Mouse (Mus musculus) hindbrain, embryonic 16.5 days (tissue): Measurements from ENCODE around the gene Ehbp1l1. TPM values are rescaled to one million over a fixed set of nuclear protein-coding genes. Genes with fewer than 3 reads are reported as not detected.

Source experiments
- ATAC-seq: fragments of 200-750 bp; cut with Nextera tagmentation; 2 replicates; pipeline ENCODE4 v1.8.0; 2017; ENCODE audit warnings: moderate TSS enrichment, moderate library complexity
- H3K27ac ChIP-seq: fragments of 300-500 bp; sonication (generic); 2 replicates; pipeline ENCODE4 v1.5.1; 2014; ENCODE audit warnings: low read depth, mild to moderate bottlenecking, control low read depth, low read length, moderate library complexity
- H3K27me3 ChIP-seq: fragments of 300-500 bp; sonication (generic); replicated peaks from 2 replicates; pipeline ENCODE4 v1.6.1; 2014; ENCODE audit warnings: low read length; ENCODE audit not compliant: control insufficient read depth, insufficient read depth
- H3K36me3 ChIP-seq: fragments of 300-500 bp; sonication (generic); 2 replicates; pipeline ENCODE4 v1.6.1; 2014; ENCODE audit warnings: mild to moderate bottlenecking, low read length, moderate library complexity, mixed read lengths; ENCODE audit not compliant: control insufficient read depth, insufficient read depth
- H3K4me1 ChIP-seq: fragments of 300-500 bp; sonication (generic); 2 replicates; pipeline ENCODE4 v1.6.1; 2014; ENCODE audit warnings: low read depth, low read length; ENCODE audit not compliant: control insufficient read depth, insufficient read depth
- H3K4me2 ChIP-seq: fragments of 300-500 bp; sonication (generic); 2 replicates; pipeline ENCODE4 v1.6.1; 2014; ENCODE audit warnings: mild to moderate bottlenecking, low read length, control low read depth, moderate library complexity
- H3K4me3 ChIP-seq: fragments of 300-500 bp; sonication (generic); 2 replicates; pipeline ENCODE4 v1.5.1; 2014; ENCODE audit warnings: mild to moderate bottlenecking, low read length, control low read depth, moderate library complexity
- H3K9ac ChIP-seq: fragments of 300-500 bp; sonication (generic); 2 replicates; pipeline ENCODE4 v1.6.1; 2014; ENCODE audit warnings: low read depth, mild to moderate bottlenecking, control low read depth, low read length, moderate library complexity
- H3K9me3 ChIP-seq: fragments of 300-500 bp; sonication (generic); 2 replicates; pipeline ENCODE4 v1.6.1; 2014; ENCODE audit warnings: mild to moderate bottlenecking, low read length, moderate library complexity; ENCODE audit not compliant: control insufficient read depth
- WGBS: fragments of 180-500 bp; shearing (Covaris S2); extraction: QIAGEN DNeasy Blood & Tissue Kit; methylation state at CpG from one replicate; pipeline ENCODE4 v1.1.7; 2014; 5-methylcytosine and 5-hydroxymethylcytosine counted together
- polyA plus RNA-seq: library from polyadenylated mRNA; unstranded; fragments of >200 nt; fragmentation: Nextera tagmentation; extraction: Ambion mirVana; gene quantifications from 2 replicates; pipeline ENCODE4 v1.2.1, GENCODE M21; 2015

Gene Ehbp1l1
- polyA plus RNA-seq, 1 experiment from 2014 or later: 29.7 TPM

DNA sequence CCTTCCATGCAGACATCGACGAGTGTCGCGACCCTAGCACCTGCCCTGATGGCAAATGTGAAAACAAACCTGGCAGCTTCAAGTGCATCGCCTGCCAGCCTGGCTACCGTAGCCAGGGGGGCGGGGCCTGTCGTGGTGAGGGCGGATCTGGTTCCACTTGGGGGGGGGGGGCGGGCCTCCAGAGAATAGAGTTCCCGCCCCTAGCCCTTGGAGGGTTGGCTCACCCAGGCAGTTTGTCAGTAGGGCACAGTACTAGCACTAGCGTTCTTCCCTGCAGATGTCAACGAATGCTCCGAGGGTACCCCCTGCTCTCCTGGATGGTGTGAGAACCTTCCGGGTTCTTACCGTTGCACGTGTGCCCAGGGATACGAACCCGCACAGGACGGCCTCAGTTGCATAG lies 25.6 kb upstream of the Ehbp1l1 start:
- H3K9ac ChIP-seq: no peak overlapping the region
- no peak overlapping the region for H3K27ac ChIP-seq
- H3K9me3 ChIP-seq: no peaks in the 10 kb centered on the region
- H3K4me3 ChIP-seq: no peak overlapping the region
- no peaks in the 10 kb centered on the region for H3K36me3 ChIP-seq
- peaks cover 8% of the 10 kb centered on the region; the same call in 1 of the 2 replicates for H3K4me1 ChIP-seq
- 7% methylated on average over 20 of the region's 20 CpGs for WGBS
- peaks cover 47% of the 10 kb centered on the region for H3K27me3 ChIP-seq
- no peak for ATAC-seq
- H3K4me2 ChIP-seq: no peak overlapping the region

DNA sequence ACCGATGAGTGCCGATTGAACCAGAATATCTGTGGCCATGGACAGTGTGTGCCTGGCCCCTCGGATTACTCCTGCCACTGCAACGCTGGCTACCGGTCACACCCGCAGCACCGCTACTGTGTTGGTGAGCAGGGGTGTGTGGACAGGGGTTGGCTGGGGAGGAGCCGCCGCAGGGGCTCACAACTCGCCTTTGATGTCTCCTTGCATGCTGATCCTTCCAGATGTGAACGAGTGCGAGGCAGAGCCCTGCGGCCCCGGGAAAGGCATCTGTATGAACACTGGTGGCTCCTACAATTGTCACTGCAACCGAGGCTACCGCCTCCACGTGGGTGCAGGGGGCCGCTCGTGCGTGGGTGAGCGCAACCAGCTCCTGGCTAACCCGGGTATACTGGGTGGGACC lies 24.8 kb upstream of the Ehbp1l1 start:
- no peak for ATAC-seq
- H3K4me3 ChIP-seq: no peak overlapping the region
- H3K4me2 ChIP-seq: no peak overlapping the region
- peaks cover 42% of the 10 kb centered on the region for H3K27me3 ChIP-seq
- no peaks in the 10 kb centered on the region for H3K9me3 ChIP-seq
- 12% methylated on average over 22 of the region's 22 CpGs for WGBS
- H3K27ac ChIP-seq: no peak overlapping the region
- H3K9ac ChIP-seq: no peak overlapping the region
- no peaks in the 10 kb centered on the region for H3K36me3 ChIP-seq
- H3K4me1 ChIP-seq: peaks cover 10% of the 10 kb centered on the region

DNA sequence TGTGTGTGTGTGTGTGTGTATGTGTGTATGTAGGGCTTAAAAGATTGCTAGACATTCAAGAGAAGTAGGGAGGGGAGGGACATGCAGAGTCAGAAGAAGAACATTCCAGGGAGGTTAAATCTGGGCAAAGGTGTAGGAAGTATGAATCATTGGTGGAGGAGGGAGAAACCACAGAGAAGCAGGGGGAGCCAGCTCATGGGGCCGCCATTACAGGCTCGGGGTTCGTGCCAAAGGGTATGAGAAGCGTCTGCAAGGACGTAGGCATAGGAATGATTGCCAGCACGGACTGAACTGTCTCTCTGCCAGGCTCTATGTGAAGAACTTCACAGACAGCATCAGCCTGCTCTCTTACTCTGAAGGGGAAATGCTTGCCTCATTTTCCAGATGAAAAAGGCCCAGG lies 23.4 kb upstream of the Ehbp1l1 start:
- no peak for ATAC-seq
- no peak overlapping the region for H3K4me3 ChIP-seq
- no peaks in the 10 kb centered on the region for H3K9me3 ChIP-seq
- peaks cover 38% of the 10 kb centered on the region for H3K27me3 ChIP-seq
- no peaks in the 10 kb centered on the region for H3K36me3 ChIP-seq
- H3K9ac ChIP-seq: no peak overlapping the region
- no peak overlapping the region for H3K4me2 ChIP-seq
- no peak overlapping the region for H3K27ac ChIP-seq
- 81% methylated on average over 6 of the region's 6 CpGs for WGBS
- H3K4me1 ChIP-seq: peaks cover 16% of the 10 kb centered on the region

DNA sequence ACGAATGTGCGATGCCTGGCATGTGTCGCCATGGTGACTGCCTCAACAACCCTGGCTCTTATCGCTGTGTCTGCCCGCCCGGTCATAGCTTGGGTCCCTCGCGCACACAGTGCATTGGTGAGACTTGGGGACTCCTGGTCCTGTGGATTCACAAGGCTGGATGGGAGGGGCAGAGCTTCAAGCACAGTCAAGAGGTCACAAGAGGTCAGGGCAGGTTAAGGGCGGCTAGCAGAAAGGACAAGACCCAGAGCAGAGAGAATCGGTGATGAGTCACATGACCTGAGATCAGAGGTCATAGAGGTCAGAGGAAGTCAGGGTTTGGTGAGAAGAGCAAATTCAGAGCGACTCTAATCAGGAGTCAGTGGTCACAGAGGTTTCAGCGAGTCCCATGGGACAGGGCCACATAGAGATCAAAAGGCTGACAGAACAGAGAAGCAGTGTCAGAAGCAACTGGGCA lies 20.8 kb upstream of the Ehbp1l1 start:
- ATAC-seq: no peak
- no peaks in the 10 kb centered on the region for H3K36me3 ChIP-seq
- H3K4me3 ChIP-seq: no peak overlapping the region
- H3K4me2 ChIP-seq: peak overlapping the region; percentile 32
- no peak overlapping the region; the same call in 1 of the 2 replicates for H3K9ac ChIP-seq
- H3K27me3 ChIP-seq: peaks cover 28% of the 10 kb centered on the region
- H3K4me1 ChIP-seq: peaks cover 30% of the 10 kb centered on the region
- no peak overlapping the region for H3K27ac ChIP-seq
- H3K9me3 ChIP-seq: no peaks in the 10 kb centered on the region
- 17% methylated on average over 12 of the region's 12 CpGs for WGBS

DNA sequence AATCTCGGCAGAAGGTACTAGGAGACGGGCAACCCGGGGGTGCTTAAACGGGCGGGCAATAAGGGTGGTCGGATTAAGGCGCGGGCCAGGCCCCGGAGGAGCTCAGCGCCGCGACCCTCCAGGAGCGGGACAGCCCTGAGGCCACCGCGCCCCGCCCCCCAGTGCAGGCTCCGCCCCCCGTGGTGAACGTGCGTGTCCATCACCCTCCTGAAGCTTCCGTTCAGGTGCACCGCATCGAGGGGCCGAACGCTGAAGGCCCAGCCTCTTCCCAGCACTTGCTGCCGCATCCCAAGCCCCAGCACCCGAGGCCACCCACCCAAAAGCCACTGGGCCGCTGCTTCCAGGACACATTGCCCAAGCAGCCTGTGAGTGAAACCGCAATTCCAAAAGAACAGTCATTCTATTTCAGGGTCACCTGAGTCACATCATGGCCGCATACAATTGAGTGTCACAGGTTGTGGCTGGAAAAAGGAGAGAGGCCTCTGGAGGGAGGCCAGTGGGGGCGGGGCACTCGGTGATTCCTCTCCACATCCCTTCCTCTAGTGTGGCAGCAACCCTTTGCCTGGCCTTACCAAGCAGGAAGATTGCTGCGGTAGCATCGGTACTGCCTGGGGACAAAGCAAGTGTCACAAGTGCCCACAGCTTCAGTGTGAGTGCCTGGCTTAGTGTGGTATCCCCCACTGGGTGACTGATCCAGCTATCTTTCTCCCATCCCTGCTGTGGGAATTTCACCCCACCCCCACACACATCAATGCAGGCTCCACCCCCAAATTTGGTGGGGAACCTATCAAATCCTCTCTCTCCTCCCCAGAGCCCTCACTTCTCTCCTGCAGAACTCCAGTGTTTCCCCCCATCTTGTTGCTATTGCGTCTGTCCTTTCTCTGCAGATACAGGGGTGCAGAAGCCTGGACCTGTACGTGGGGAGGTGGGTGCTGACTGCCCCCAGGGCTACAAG lies 19.9 kb upstream of the Ehbp1l1 start:
- WGBS: 7% methylated on average over 26 of the region's 36 CpGs
- peak overlapping the region; percentile 51 for H3K4me2 ChIP-seq
- peaks cover 32% of the 10 kb centered on the region for H3K4me1 ChIP-seq
- H3K4me3 ChIP-seq: peak overlapping the region; percentile 31
- H3K9ac ChIP-seq: peak overlapping the region; percentile 31
- H3K27ac ChIP-seq: no peak overlapping the region
- H3K9me3 ChIP-seq: no peaks in the 10 kb centered on the region
- H3K27me3 ChIP-seq: peaks cover 30% of the 10 kb centered on the region
- H3K36me3 ChIP-seq: no peaks in the 10 kb centered on the region
- peak; percentile 38; the same call in 1 of the 2 replicates for ATAC-seq

DNA sequence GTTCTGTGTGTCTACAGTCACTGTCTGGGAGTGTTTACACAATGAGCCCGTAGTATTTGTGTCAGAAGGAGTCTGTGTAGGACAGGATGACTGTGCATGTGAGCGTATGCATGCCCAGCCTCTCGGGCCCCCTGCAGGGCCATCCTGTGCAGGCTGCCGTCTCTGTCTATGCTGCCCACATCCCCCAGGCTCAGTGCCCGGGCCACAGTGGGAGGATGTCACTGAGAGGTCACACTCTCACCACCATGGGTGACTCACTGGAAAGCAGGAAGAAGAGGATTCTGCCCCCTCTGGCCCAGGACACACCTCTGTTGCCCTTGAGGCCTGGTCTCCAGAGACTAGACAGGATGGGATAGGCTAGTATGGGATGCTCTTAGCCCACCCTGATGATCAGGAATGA lies 17.5 kb upstream of the Ehbp1l1 start:
- ATAC-seq: no peak
- H3K4me2 ChIP-seq: no peak overlapping the region
- 44% methylated on average over 5 of the region's 5 CpGs for WGBS
- H3K9me3 ChIP-seq: no peaks in the 10 kb centered on the region
- H3K4me3 ChIP-seq: no peak overlapping the region
- H3K27me3 ChIP-seq: peaks cover 21% of the 10 kb centered on the region
- no peak overlapping the region for H3K27ac ChIP-seq
- H3K4me1 ChIP-seq: peaks cover 41% of the 10 kb centered on the region
- no peak overlapping the region for H3K9ac ChIP-seq
- no peaks in the 10 kb centered on the region for H3K36me3 ChIP-seq

DNA sequence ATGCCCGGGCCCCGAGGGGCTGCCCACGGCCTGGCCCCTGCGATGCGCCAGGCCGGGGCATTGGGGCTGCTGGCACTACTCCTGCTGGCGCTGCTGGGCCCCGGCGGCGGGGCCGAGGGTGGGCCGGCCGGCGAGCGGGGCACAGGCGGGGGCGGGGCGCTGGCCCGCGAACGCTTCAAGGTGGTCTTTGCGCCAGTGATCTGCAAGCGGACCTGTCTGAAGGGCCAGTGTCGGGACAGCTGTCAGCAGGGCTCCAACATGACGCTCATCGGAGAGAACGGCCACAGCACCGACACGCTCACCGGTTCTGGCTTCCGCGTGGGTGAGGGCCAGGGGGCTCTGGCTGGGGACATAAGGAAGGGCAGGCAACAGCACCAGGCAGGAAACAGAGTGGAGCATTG lies 16.1 kb upstream of the Ehbp1l1 start:
- WGBS: 2% methylated on average over 25 of the region's 32 CpGs
- peak; percentile 19 for ATAC-seq
- Histone ChIP-seq H3K4me2 (peak overlapping the region; percentile 99), H3K9me3 (no peaks in the 10 kb centered on the region), H3K4me3 (peak overlapping the region; percentile 62), H3K27me3 (peaks cover 18% of the 10 kb centered on the region), H3K36me3 (no peaks in the 10 kb centered on the region), H3K9ac (peak overlapping the region; percentile 83), H3K27ac (peak overlapping the region; percentile 90), H3K4me1 (peaks cover 41% of the 10 kb centered on the region)

DNA sequence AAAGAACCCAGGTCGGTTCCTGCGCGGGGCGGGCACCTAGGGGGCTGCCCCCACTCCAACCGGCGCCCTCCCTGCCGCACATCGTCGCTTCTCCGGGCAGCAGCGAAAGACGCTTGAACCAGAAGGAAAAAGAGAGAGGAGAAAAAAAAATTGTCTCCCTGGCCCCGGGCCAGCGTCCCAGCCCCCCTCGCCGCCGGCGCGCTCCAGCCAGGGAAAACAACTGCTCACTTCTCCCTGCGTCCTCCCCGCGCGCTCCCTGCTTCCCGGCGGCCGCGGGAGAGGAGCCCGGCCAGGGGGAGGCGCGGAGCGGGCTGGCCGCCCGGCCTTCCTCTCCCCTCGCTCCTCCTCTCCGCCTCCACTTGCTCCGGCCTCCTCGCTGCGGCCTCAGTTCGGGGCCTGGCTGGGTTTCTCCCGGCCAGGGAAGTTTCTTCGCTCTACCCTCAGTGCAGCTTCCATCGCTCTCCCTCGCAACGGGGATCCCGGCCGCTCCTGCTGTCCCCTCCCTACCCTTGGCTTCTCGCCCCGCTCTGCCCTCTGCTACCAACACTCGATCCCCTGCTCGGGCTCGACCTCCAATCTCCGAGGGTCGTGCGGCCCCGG lies 15.6 kb upstream of the Ehbp1l1 start:
- ATAC-seq: peak; percentile 62
- WGBS: 0% methylated on average over 36 of the region's 55 CpGs
- Histone ChIP-seq H3K27me3 (peaks cover 18% of the 10 kb centered on the region), H3K36me3 (no peaks in the 10 kb centered on the region), H3K27ac (peak overlapping the region; percentile 90), H3K4me1 (peaks cover 40% of the 10 kb centered on the region), H3K9ac (peak overlapping the region; percentile 83), H3K4me3 (peak overlapping the region; percentile 62), H3K4me2 (peak overlapping the region; percentile 99), H3K9me3 (no peaks in the 10 kb centered on the region)
